Mouse (Mus musculus): ENCODE results near the gene Gkap1. TPM values are rescaled to one million over a fixed set of nuclear protein-coding genes. Genes with fewer than 3 reads are reported as not detected.

Gkap1 gene
- polyA plus RNA-seq, 1 experiment from 2014 or later, result 22.9 TPM

DNA sequence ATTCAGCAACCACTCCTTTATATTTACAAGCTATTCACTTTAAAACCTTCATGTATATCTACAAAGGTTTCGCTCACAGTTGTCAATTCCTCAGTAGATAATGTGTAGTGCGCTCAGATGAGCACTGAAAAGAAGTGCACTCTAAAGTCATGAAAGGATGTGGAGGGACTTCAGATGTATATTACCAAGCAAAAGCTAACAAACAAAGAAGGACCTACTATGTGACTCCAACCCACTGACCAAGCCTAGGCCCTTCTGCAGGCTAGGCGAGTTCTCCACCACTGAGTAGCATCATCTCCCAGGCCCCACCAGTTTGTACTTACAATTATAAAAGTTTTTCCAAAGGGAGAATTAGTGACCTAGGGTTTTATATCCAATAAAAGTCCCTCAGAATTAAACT is 71.3 kb downstream of the Gkap1 start:
- Histone ChIP-seq H3K27ac (replicated peaks; ENCODE audit: low read depth, low read length) (no peak overlapping the region), H3K4me3 (ENCODE audit: low read depth, low read length) (no peak overlapping the region), H3K27me3 (ENCODE audit: control insufficient read depth, insufficient read depth, low read length) (no peaks in the 10 kb centered on the region), H3K9ac (ENCODE audit: low read length) (no peak overlapping the region), H3K9me3 (ENCODE audit: control insufficient read depth, low read length) (no peaks in the 10 kb centered on the region), H3K4me2 (ENCODE audit: low read depth, severe bottlenecking) (no peak overlapping the region), H3K36me3 (ENCODE audit: control insufficient read depth, insufficient read depth, low read length) (no peaks in the 10 kb centered on the region), H3K4me1 (ENCODE audit: control insufficient read depth, insufficient read depth, low read length) (no peaks in the 10 kb centered on the region)
- DNase-seq (ENCODE audit: low spot score) (no peak), ATAC-seq (ENCODE audit: insufficient number of reproducible peaks, low FRiP score, low TSS enrichment, low read depth) (no peak)
- WGBS, result 93% methylated on average over 3 of the region's 3 CpGs

DNA sequence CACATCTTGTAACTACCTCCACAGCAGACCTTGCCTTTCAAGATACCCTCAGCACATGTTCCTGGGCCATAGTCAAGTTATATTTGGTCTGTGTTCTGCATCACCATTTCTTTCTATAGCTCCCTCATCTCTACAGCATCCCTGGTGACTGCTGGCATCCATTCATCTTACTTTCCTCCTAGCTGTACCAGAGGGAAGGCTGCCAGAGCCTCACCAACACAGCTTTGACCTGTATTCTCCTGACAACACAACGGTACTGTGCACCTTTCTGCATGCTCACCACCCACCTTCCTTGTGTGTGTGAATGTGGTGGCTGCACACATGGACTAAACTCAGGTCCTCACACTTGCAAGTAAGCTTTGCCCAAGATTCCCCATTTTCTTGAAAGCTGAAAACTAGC is 72.6 kb downstream of the Gkap1 start:
- DNase-seq (ENCODE audit: low spot score) (no peak), ATAC-seq (ENCODE audit: insufficient number of reproducible peaks, low FRiP score, low TSS enrichment, low read depth) (no peak)
- Histone ChIP-seq H3K9me3 (ENCODE audit: control insufficient read depth, low read length) (no peaks in the 10 kb centered on the region), H3K27ac (replicated peaks; ENCODE audit: low read depth, low read length) (no peak overlapping the region), H3K27me3 (ENCODE audit: control insufficient read depth, insufficient read depth, low read length) (no peaks in the 10 kb centered on the region), H3K36me3 (ENCODE audit: control insufficient read depth, insufficient read depth, low read length) (peaks cover 2% of the 10 kb centered on the region; the same call in 1 of the 2 replicates), H3K4me3 (ENCODE audit: low read depth, low read length) (no peak overlapping the region), H3K4me2 (ENCODE audit: low read depth, severe bottlenecking) (no peak overlapping the region), H3K4me1 (ENCODE audit: control insufficient read depth, insufficient read depth, low read length) (no peaks in the 10 kb centered on the region), H3K9ac (ENCODE audit: low read length) (no peak overlapping the region)
- 95% methylated on average over 1 of the region's 1 CpGs for WGBS

DNA sequence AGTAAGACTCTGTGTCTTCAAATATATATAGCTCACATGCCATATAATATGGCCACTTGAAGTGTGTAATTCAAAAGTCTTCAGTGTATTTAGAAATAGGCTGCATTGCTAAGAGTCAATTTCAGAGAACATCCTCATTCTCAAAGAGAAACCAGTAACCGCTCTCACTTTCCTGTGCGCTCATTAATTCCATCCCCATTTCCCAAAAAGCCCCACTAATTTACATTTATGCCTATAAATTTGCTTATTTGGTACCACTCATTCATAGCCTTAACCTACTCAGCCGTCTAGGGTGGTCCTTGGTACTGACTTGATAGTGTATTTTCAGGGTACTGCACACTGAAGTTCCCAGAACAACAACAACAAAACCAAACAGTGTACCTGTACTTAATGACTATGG is 73.6 kb downstream of the Gkap1 start:
- H3K4me1 ChIP-seq (ENCODE audit: control insufficient read depth, insufficient read depth, low read length), result no peaks in the 10 kb centered on the region
- no peak overlapping the region for H3K27ac ChIP-seq (replicated peaks; ENCODE audit: low read depth, low read length)
- H3K4me2 ChIP-seq (ENCODE audit: low read depth, severe bottlenecking), result no peak overlapping the region
- H3K9me3 ChIP-seq (ENCODE audit: control insufficient read depth, low read length), result no peaks in the 10 kb centered on the region
- peaks cover 3% of the 10 kb centered on the region; the same call in 1 of the 2 replicates for H3K36me3 ChIP-seq (ENCODE audit: control insufficient read depth, insufficient read depth, low read length)
- H3K9ac ChIP-seq (ENCODE audit: low read length), result no peak overlapping the region
- no peak overlapping the region for H3K4me3 ChIP-seq (ENCODE audit: low read depth, low read length)
- H3K27me3 ChIP-seq (ENCODE audit: control insufficient read depth, insufficient read depth, low read length), result no peaks in the 10 kb centered on the region
- 94% methylated on average over 3 of the region's 3 CpGs for WGBS
- DNase-seq (ENCODE audit: low spot score) (no peak), ATAC-seq (ENCODE audit: insufficient number of reproducible peaks, low FRiP score, low TSS enrichment, low read depth) (no peak)

DNA sequence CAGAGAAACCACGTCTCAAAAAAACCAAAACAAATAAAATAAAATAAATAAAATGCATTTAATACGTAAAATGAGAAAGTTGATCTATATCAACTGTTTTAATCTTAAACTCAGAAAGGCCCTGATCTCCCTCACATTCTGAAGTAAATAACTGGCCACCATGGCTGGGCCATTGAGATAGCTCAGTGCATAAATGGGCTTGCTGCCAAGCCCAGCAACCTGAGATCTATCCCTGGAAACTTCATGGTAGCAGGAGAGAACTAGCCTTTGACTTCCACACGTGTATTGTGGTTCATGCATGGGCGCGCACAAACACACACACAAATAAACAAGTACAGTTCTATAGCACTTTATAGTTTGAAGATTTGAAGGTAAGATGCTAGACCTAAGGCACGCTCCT is 74.2 kb downstream of the Gkap1 start:
- Histone ChIP-seq H3K4me1 (ENCODE audit: control insufficient read depth, insufficient read depth, low read length) (no peaks in the 10 kb centered on the region), H3K27me3 (ENCODE audit: control insufficient read depth, insufficient read depth, low read length) (no peaks in the 10 kb centered on the region), H3K9me3 (ENCODE audit: control insufficient read depth, low read length) (no peaks in the 10 kb centered on the region), H3K4me2 (ENCODE audit: low read depth, severe bottlenecking) (no peak overlapping the region), H3K36me3 (ENCODE audit: control insufficient read depth, insufficient read depth, low read length) (peaks cover 3% of the 10 kb centered on the region; the same call in 1 of the 2 replicates), H3K27ac (replicated peaks; ENCODE audit: low read depth, low read length) (no peak overlapping the region), H3K9ac (ENCODE audit: low read length) (no peak overlapping the region), H3K4me3 (ENCODE audit: low read depth, low read length) (no peak overlapping the region)
- WGBS, result 92% methylated on average over 6 of the region's 6 CpGs
- DNase-seq (ENCODE audit: low spot score) (no peak), ATAC-seq (ENCODE audit: insufficient number of reproducible peaks, low FRiP score, low TSS enrichment, low read depth) (no peak)

DNA sequence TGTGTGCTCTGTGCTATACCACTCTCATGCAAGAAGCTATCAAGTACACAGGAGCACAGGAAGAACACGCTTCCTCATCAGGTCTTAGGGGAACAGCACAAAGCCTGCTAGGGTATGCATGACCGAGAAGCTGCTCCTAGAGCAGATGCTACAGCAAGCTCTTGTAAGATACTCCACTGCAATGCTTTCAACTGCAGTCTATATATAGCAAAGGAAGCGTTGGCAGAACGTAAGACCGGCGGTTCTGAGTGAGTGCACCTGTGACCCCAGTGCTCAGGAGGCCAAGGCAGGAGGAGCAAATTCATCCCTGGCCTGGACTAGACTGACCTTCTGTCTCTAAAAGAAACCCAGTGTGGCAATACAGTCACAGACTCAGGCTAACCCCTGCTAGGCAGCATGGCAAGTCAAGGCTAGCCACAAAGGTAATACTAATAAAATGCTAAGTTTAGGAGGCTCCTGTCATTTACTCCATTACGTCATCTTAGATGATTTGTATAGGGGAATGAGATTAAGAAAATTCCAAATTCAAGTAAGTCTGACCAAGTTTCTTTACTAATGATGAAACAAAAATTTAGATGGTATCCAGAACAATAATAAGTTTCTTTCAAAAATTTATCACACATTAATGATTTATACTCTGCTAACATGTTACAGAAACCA is 77.4 kb downstream of the Gkap1 start:
- no peak overlapping the region for H3K27ac ChIP-seq (replicated peaks; ENCODE audit: low read depth, low read length)
- H3K9ac ChIP-seq (ENCODE audit: low read length), result no peak overlapping the region
- H3K9me3 ChIP-seq (ENCODE audit: control insufficient read depth, low read length), result no peaks in the 10 kb centered on the region
- H3K4me1 ChIP-seq (ENCODE audit: control insufficient read depth, insufficient read depth, low read length), result no peaks in the 10 kb centered on the region
- no peak overlapping the region for H3K4me3 ChIP-seq (ENCODE audit: low read depth, low read length)
- no peaks in the 10 kb centered on the region for H3K27me3 ChIP-seq (ENCODE audit: control insufficient read depth, insufficient read depth, low read length)
- 94% methylated on average over 7 of the region's 7 CpGs for WGBS
- DNase-seq (ENCODE audit: low spot score) (no peak), ATAC-seq (ENCODE audit: insufficient number of reproducible peaks, low FRiP score, low TSS enrichment, low read depth) (no peak)
- peaks cover 5% of the 10 kb centered on the region; the same call in 1 of the 2 replicates for H3K36me3 ChIP-seq (ENCODE audit: control insufficient read depth, insufficient read depth, low read length)
- no peak overlapping the region for H3K4me2 ChIP-seq (ENCODE audit: low read depth, severe bottlenecking)

DNA sequence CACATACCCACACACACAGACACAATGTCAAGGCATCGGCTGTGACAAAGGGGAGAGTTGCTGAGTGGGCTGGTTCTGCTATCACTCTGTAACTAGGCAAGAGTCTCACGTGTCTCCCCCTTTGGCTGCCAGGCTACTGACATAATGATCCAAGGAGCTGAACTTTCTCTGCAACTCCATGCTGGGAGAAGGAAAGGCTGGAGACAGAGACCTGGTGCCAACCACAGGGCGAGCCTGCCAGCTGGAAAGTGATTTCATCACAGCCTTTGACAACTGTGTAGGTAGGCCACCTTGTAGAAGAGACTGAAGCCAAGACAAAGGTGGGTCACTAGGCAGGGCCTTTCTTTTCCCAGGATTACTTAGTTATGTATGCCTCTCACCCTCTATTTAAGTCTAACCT is 78.3 kb downstream of the Gkap1 start:
- H3K27ac ChIP-seq (replicated peaks; ENCODE audit: low read depth, low read length), result no peak overlapping the region
- H3K36me3 ChIP-seq (ENCODE audit: control insufficient read depth, insufficient read depth, low read length), result peaks cover 5% of the 10 kb centered on the region; the same call in 1 of the 2 replicates
- H3K9me3 ChIP-seq (ENCODE audit: control insufficient read depth, low read length), result no peaks in the 10 kb centered on the region
- no peak overlapping the region for H3K4me2 ChIP-seq (ENCODE audit: low read depth, severe bottlenecking)
- H3K4me1 ChIP-seq (ENCODE audit: control insufficient read depth, insufficient read depth, low read length), result no peaks in the 10 kb centered on the region
- 93% methylated on average over 3 of the region's 3 CpGs for WGBS
- ATAC-seq (ENCODE audit: insufficient number of reproducible peaks, low FRiP score, low TSS enrichment, low read depth) (no peak), DNase-seq (ENCODE audit: low spot score) (no peak)
- H3K27me3 ChIP-seq (ENCODE audit: control insufficient read depth, insufficient read depth, low read length), result no peaks in the 10 kb centered on the region
- H3K4me3 ChIP-seq (ENCODE audit: low read depth, low read length), result no peak overlapping the region
- H3K9ac ChIP-seq (ENCODE audit: low read length), result no peak overlapping the region

DNA sequence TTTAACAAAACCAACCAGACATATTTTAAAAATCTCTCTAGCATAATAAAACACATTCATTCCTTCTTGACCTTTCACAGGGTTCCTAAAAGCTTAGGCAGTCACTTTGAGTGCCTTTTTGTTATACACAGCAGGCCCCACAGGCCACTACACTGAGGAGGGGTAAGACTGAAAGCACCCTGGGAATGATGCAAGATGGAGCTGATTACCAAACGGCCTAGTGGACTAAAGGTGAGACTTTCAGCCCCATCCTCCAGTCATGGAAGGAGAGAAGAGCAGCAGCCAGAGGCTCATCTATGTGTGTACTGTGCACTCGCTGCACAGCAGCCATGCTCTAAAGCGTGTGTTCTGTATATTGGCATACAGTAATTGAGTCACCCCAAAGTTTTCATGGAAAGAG is 80.6 kb downstream of the Gkap1 start:
- no peaks in the 10 kb centered on the region for H3K27me3 ChIP-seq (ENCODE audit: control insufficient read depth, insufficient read depth, low read length)
- ATAC-seq (ENCODE audit: insufficient number of reproducible peaks, low FRiP score, low TSS enrichment, low read depth) (no peak), DNase-seq (ENCODE audit: low spot score) (no peak)
- H3K4me3 ChIP-seq (ENCODE audit: low read depth, low read length), result no peak overlapping the region
- no peaks in the 10 kb centered on the region for H3K9me3 ChIP-seq (ENCODE audit: control insufficient read depth, low read length)
- H3K9ac ChIP-seq (ENCODE audit: low read length), result no peak overlapping the region
- peaks cover 14% of the 10 kb centered on the region; the same call in 1 of the 2 replicates for H3K36me3 ChIP-seq (ENCODE audit: control insufficient read depth, insufficient read depth, low read length)
- no peak overlapping the region for H3K4me2 ChIP-seq (ENCODE audit: low read depth, severe bottlenecking)
- WGBS, result 91% methylated on average over 3 of the region's 3 CpGs
- H3K27ac ChIP-seq (replicated peaks; ENCODE audit: low read depth, low read length), result no peak overlapping the region
- H3K4me1 ChIP-seq (ENCODE audit: control insufficient read depth, insufficient read depth, low read length), result no peaks in the 10 kb centered on the region

DNA sequence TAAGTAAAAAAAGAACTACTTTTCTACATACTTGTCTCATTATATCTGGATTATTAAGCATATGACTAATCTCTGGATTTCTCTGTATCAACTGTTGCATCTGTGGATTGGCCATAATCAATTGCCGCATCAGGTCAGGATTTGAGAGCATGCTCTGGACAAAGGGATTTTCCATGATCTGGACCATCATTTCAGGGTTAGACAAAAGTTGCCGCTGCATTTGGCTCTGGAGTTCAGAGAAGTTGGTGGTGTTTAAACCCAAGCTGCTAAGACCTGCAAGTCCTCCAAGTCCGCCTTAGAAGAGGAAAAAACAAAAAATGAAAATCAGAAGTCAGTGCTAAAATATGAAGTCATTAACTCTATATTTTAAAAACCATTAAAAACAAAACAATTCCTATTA is 82.3 kb downstream of the Gkap1 start:
- Histone ChIP-seq H3K4me2 (ENCODE audit: low read depth, severe bottlenecking) (no peak overlapping the region), H3K27ac (replicated peaks; ENCODE audit: low read depth, low read length) (no peak overlapping the region), H3K9ac (ENCODE audit: low read length) (no peak overlapping the region), H3K9me3 (ENCODE audit: control insufficient read depth, low read length) (no peaks in the 10 kb centered on the region), H3K4me1 (ENCODE audit: control insufficient read depth, insufficient read depth, low read length) (no peaks in the 10 kb centered on the region), H3K4me3 (ENCODE audit: low read depth, low read length) (no peak overlapping the region), H3K36me3 (ENCODE audit: control insufficient read depth, insufficient read depth, low read length) (peaks cover 15% of the 10 kb centered on the region; the same call in 1 of the 2 replicates), H3K27me3 (ENCODE audit: control insufficient read depth, insufficient read depth, low read length) (no peaks in the 10 kb centered on the region)
- ATAC-seq (ENCODE audit: insufficient number of reproducible peaks, low FRiP score, low TSS enrichment, low read depth) (no peak), DNase-seq (ENCODE audit: low spot score) (no peak)
- 94% methylated on average over 3 of the region's 3 CpGs for WGBS

DNA sequence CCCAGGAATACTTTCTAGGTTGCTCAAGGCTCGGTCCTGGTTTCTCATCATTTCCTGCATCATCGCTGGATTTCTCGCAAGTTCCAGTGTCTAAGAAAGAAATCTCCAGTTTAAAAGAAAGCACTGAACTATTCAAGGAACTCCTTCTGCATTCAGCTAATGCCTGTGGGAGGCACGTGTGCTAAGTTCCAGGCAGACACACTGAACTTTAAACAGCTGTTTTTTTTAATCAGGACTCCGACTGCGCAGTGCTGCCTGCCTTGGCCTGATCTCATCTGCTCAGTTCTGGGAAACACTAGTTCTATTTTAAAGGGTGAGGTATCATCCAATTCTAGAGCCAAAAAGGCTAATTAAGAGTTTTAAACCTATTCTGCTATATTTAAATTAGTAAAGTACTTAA is 83.4 kb downstream of the Gkap1 start:
- no peak overlapping the region for H3K4me2 ChIP-seq (ENCODE audit: low read depth, severe bottlenecking)
- no peak for ATAC-seq (ENCODE audit: insufficient number of reproducible peaks, low FRiP score, low TSS enrichment, low read depth)
- no peak overlapping the region for H3K27ac ChIP-seq (replicated peaks; ENCODE audit: low read depth, low read length)
- no peak overlapping the region for H3K4me3 ChIP-seq (ENCODE audit: low read depth, low read length)
- 94% methylated on average over 6 of the region's 6 CpGs for WGBS
- DNase-seq (ENCODE audit: low spot score), result no peak
- no peaks in the 10 kb centered on the region for H3K9me3 ChIP-seq (ENCODE audit: control insufficient read depth, low read length)
- peaks cover 14% of the 10 kb centered on the region; the same call in 1 of the 2 replicates for H3K36me3 ChIP-seq (ENCODE audit: control insufficient read depth, insufficient read depth, low read length)
- no peaks in the 10 kb centered on the region for H3K27me3 ChIP-seq (ENCODE audit: control insufficient read depth, insufficient read depth, low read length)
- H3K9ac ChIP-seq (ENCODE audit: low read length), result no peak overlapping the region
- H3K4me1 ChIP-seq (ENCODE audit: control insufficient read depth, insufficient read depth, low read length), result no peaks in the 10 kb centered on the region
